Mouse (Mus musculus) small intestine, adult 2 months (tissue): ENCODE measurements around the gene 6430548M08Rik. TPM values are rescaled to one million over a fixed set of nuclear protein-coding genes. Genes with fewer than 3 reads are reported as not detected.
A peak's percentile ranks its signal among the peaks of the same experiment; 100 is the strongest.

ENCODE experiments used
- H3K27ac ChIP-seq: fragments of 200-500 bp; 2 replicates; pipeline ENCODE4 v1.5.1; 2012; ENCODE audit warnings: low read depth, low read length, control low read depth, inconsistent platforms; ENCODE audit not compliant: insufficient read depth
- H3K27me3 ChIP-seq: fragments of 200-500 bp; 2 replicates; pipeline ENCODE4 v1.6.1; 2012; ENCODE audit warnings: mild to moderate bottlenecking, moderate library complexity, low read length, inconsistent platforms; ENCODE audit not compliant: control insufficient read depth, insufficient read depth
- H3K36me3 ChIP-seq: fragments of 200-500 bp; 2 replicates; pipeline ENCODE4 v1.6.1; 2012; ENCODE audit warnings: mild to moderate bottlenecking, low read length, control low read depth, inconsistent platforms; ENCODE audit not compliant: control insufficient read depth, insufficient read depth
- H3K4me1 ChIP-seq: fragments of 200-500 bp; 2 replicates; pipeline ENCODE4 v1.6.1; 2012; ENCODE audit warnings: low read length, inconsistent platforms, mixed read lengths; ENCODE audit not compliant: control insufficient read depth, insufficient read depth, insufficient read length
- H3K4me3 ChIP-seq: fragments of 200-500 bp; 2 replicates; pipeline ENCODE4 v1.5.1; 2012; ENCODE audit warnings: low read depth, mild to moderate bottlenecking, control low read depth, inconsistent platforms, low read length, moderate library complexity
- CTCF ChIP-seq: fragments of 200-500 bp; IDR thresholded peaks from 2 replicates; pipeline ENCODE4 v1.5.1; 2012; ENCODE audit warnings: low read depth, mild to moderate bottlenecking, control low read depth, inconsistent platforms, low read length, moderate library complexity, mixed read lengths; ENCODE audit not compliant: insufficient replicate concordance, insufficient read length; ENCODE audit errors: extremely low read depth
- POLR2A ChIP-seq: fragments of 200-500 bp; IDR thresholded peaks from 2 replicates; pipeline ENCODE4 v1.6.1; 2012; ENCODE audit warnings: low read depth, mild to moderate bottlenecking, control low read depth, inconsistent platforms, low read length, moderate library complexity
- WGBS: fragments of 180-500 bp; shearing (Covaris S2); methylation state at CpG from one replicate; pipeline ENCODE4 v1.1.7; 2018; 5-methylcytosine and 5-hydroxymethylcytosine counted together
- polyA plus RNA-seq: library from polyadenylated mRNA; depleted of rRNA; stranded (reverse); fragments of >200 nt; gene quantifications from 2 replicates; pipeline ENCODE4 v1.2.3, GENCODE M21; 2012

The 6430548M08Rik gene
- polyA plus RNA-seq, 1 experiment, result 22.6 TPM

DNA sequence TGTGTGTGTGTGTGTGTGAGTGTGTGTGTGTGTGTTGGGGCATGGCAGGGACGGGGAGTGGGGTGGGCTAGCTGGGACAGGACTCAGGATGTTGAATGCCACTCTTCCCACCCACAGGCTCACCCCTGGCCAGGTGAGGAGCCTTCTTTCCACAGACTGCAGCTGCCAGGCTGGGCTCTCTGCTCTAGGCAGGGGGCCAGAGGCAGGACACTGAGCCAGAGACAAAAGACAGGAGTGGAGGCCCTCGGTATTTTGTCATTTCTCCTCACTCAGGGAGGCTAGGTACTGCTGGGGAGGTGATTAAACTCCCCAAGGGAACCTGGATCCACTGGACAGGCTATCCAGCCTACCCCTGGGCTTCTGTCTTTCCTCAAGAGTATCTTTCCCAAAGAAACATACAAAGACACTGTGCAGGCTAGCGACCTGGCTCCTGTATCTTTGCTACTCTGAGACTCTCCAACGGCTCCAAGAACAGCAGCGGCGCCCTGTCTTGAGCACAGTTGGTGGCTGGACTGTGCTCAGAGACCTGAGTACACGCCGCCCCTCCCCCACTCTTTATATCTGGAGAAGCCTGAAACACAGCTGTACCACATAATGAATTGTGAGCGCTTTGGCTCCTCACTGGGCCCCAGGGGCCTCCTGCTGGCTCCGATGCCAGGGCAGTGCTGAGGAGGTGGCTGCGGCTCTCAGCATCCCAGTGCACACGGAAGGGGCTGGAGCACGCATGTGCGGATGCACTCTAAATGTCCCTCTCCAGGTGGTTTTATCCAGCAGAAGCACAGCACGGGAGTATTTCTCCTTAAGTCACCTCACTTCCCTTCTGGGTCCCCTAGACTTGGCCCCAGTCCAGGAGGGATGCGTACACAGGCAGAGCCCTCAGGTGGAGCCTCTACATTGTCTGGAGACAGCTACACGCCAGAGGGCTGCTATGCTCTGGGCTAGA lies 71.2 kb downstream of the 6430548M08Rik start:
- TF ChIP-seq POLR2A (no peak), CTCF (no peak)
- H3K36me3 ChIP-seq, result no peaks in the 10 kb centered on the region
- no peak overlapping the region for H3K27ac ChIP-seq
- peaks cover 10% of the 10 kb centered on the region for H3K4me1 ChIP-seq
- 25% methylated on average over 16 of the region's 17 CpGs for WGBS
- no peak overlapping the region for H3K4me3 ChIP-seq
- H3K27me3 ChIP-seq, result no peaks in the 10 kb centered on the region

DNA sequence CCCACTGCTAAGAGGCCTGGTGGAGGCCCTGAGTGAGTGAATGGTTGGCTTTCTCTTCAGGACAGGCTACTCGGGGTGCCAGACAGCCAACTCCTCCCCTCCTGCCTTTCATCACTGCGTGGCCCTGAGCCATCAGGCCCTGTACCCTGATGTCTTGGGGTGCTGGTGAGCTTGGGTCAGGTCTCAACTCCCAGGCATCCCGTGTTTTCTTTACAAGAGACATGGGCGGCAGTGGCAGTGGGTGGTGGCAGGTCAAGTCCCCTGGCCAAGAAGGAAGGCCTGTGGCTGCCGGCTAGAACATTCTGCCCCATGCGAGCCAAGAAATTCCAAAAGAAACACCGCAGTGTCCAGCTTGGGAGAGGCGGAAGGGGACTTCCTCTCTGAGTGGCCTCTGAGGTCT lies 72.5 kb downstream of the 6430548M08Rik start:
- Histone ChIP-seq H3K4me1 (peaks cover 15% of the 10 kb centered on the region), H3K36me3 (no peaks in the 10 kb centered on the region), H3K4me3 (no peak overlapping the region), H3K27me3 (no peaks in the 10 kb centered on the region), H3K27ac (no peak overlapping the region)
- TF ChIP-seq POLR2A (no peak), CTCF (no peak)
- 72% methylated on average over 8 of the region's 8 CpGs for WGBS

DNA sequence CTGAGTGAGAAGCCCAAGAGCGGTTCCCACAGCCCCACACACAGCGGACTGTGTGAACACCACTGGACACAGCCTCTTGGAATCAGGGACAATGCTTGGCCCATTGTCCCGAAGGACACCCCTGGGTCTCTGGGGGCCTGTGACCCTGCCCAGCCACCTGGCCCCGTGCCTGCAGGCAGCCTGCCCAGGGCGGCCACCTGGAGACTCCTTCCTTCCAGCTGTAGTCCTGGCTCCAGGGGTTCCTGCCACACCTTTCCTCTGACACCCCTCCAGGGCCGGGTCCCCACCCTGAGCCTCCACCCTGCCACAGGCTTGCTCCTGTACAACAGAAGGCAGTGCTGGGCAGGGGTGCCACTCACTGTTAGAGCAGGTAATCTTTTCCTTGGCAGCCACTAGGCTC lies 74.6 kb downstream of the 6430548M08Rik start:
- no peak for TF ChIP-seq CTCF
- H3K27me3 ChIP-seq, result no peaks in the 10 kb centered on the region
- H3K4me3 ChIP-seq, result no peak overlapping the region
- WGBS, result 54% methylated on average over 6 of the region's 6 CpGs
- H3K36me3 ChIP-seq, result no peaks in the 10 kb centered on the region
- H3K27ac ChIP-seq, result no peak overlapping the region
- H3K4me1 ChIP-seq, result peaks cover 15% of the 10 kb centered on the region

- TF ChIP-seq POLR2A (no peak), CTCF (no peak)
These were observed 75.5 kb downstream of the 6430548M08Rik start for GRCm38 (mm10) chr8:120189440-120189839.

GRCm38 (mm10) chr8:120190107-120190809 lies 76.3 kb downstream of the 6430548M08Rik start:
- H3K27me3 ChIP-seq, result no peaks in the 10 kb centered on the region
- peaks cover 13% of the 10 kb centered on the region for H3K4me1 ChIP-seq
- WGBS, result 85% methylated on average over 17 of the region's 17 CpGs
- no peak overlapping the region for H3K4me3 ChIP-seq
- TF ChIP-seq CTCF (no peak), POLR2A (no peak)
- H3K27ac ChIP-seq, result 0 out of 2 replicates have a peak overlapping the region, but pooled peaks have one; percentile 9
- no peaks in the 10 kb centered on the region for H3K36me3 ChIP-seq

More at GRCm38 (mm10) chr8:120189440-120189839, 75.5 kb downstream of the 6430548M08Rik start:
- Histone ChIP-seq H3K36me3 (no peaks in the 10 kb centered on the region), H3K4me3 (no peak overlapping the region), H3K27me3 (no peaks in the 10 kb centered on the region), H3K4me1 (peaks cover 15% of the 10 kb centered on the region), H3K27ac (no peak overlapping the region)
- 74% methylated on average over 6 of the region's 6 CpGs for WGBS

DNA sequence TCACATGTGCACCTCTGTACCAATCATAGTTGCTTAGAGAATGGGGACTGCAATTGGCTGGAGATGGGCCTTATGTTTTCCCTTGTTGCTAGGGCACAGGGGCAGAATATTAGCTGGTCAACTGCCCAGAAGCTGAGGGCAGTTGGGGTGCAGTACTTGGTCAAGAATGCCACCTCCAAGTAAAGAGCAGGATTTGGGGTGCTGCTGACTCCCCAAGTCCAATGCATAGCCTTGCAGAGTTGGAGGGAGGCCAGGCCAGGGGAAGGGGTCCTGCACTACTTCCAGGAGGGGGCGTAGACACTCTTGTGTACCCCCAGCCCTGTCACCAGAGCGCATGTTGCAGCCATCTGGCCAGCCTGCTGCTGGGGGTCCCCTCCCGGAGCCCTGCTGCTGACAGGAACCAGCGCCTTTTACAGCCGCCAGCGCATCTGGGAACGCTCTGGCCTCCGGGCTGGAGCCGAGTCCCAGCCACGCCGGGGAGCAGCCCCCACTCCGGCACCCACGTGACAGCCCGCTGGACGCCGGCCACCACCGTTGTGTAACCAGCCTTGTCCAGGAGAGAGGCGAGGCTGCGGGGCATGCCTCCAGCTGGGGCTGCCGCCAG lies 77.0 kb downstream of the 6430548M08Rik start:
- WGBS, result 46% methylated on average over 20 of the region's 20 CpGs
- Histone ChIP-seq H3K4me3 (peak overlapping the region; percentile 7; the same call in 1 of the 2 replicates), H3K27me3 (no peaks in the 10 kb centered on the region), H3K4me1 (peaks cover 7% of the 10 kb centered on the region), H3K27ac (peak overlapping the region; percentile 78), H3K36me3 (no peaks in the 10 kb centered on the region)
- no peak for TF ChIP-seq POLR2A
- TF ChIP-seq CTCF, result no peak
